Mouse (Mus musculus) hindbrain, embryonic 10.5 days (tissue): ENCODE data around the gene Caml. TPM values are rescaled to one million over a fixed set of nuclear protein-coding genes. Genes with fewer than 3 reads are reported as not detected.
"Not testable (repeated sequence)": the region's sequence is repeated elsewhere in the genome, so short reads cannot be mapped to it uniquely, and the experiment has no call there.

Experiments used
- DNase-seq: peaks from one replicate; pipeline ENCODE4 v3.0.0-alpha.2; 2017; ENCODE audit warnings: low spot score
- H3K27ac ChIP-seq: fragments of 300-500 bp; sonication (generic); 2 replicates; pipeline ENCODE4 v1.5.1; 2016; ENCODE audit warnings: mild to moderate bottlenecking, moderate library complexity
- H3K27me3 ChIP-seq: fragments of 300-500 bp; sonication (generic); 2 replicates; pipeline ENCODE4 v1.6.1; 2016; ENCODE audit warnings: mild to moderate bottlenecking; ENCODE audit not compliant: poor library complexity, insufficient read depth, severe bottlenecking
- H3K36me3 ChIP-seq: fragments of 300-500 bp; sonication (generic); 2 replicates; pipeline ENCODE4 v1.6.1; 2016; ENCODE audit warnings: mild to moderate bottlenecking, moderate library complexity
- H3K4me1 ChIP-seq: fragments of 300-500 bp; sonication (generic); replicated peaks from 2 replicates; pipeline ENCODE4 v1.6.1; 2016; ENCODE audit warnings: mild to moderate bottlenecking
- H3K4me3 ChIP-seq: fragments of 300-500 bp; sonication (generic); 2 replicates; pipeline ENCODE4 v1.5.1; 2016; ENCODE audit warnings: mild to moderate bottlenecking, moderate library complexity
- H3K9me3 ChIP-seq: fragments of 300-500 bp; sonication (generic); 2 replicates; pipeline ENCODE4 v1.6.1; 2016; ENCODE audit warnings: mild to moderate bottlenecking, moderate library complexity
- WGBS: fragments of 180-500 bp; shearing (Covaris S2); methylation state at CpG from one replicate; pipeline ENCODE4 v1.1.7; 2016; 5-methylcytosine and 5-hydroxymethylcytosine counted together
- polyA plus RNA-seq: library from polyadenylated mRNA; unstranded; fragments of >200 nt; fragmentation: Nextera tagmentation; extraction: Ambion mirVana; gene quantifications from 2 replicates; pipeline ENCODE4 v1.2.1, GENCODE M21; 2016

Caml gene
- polyA plus RNA-seq, 1 experiment from 2014 or later = 60.9 TPM

GRCm38 (mm10) chr13:55599566-55600540 lies 23.0 kb upstream of the Caml start, which contains the start of gene B4galt7:
TSS of gene B4galt7 (plus strand) at chr13:55599896.
- Histone ChIP-seq H3K36me3 (peaks cover 53% of the 10 kb centered on the region), H3K9me3 (no peaks in the 10 kb centered on the region), H3K27ac (peak within 1 kb of the TSS; percentile 88), H3K27me3 (no peaks in the 10 kb centered on the region), H3K4me3 (peak within 1 kb of the TSS; percentile 93), H3K4me1 (peaks cover 19% of the 10 kb centered on the region)
- DNase-seq = peak; percentile 82
- whole genome bisulfite sequencing = 10% methylated on average over 51 of the region's 51 CpGs

GRCm38 (mm10) chr13:55600657-55601056 lies 22.1 kb upstream of the Caml start:
- Histone ChIP-seq H3K36me3 (peaks cover 51% of the 10 kb centered on the region), H3K27ac (peak overlapping the region; percentile 88), H3K9me3 (no peaks in the 10 kb centered on the region), H3K4me3 (peak overlapping the region; percentile 93), H3K27me3 (no peaks in the 10 kb centered on the region), H3K4me1 (peaks cover 19% of the 10 kb centered on the region)
- no peak for DNase-seq
- WGBS = 29% methylated on average over 9 of the region's 9 CpGs

- DNase-seq = peak; percentile 83
- Histone ChIP-seq H3K4me3 (no peak overlapping the region), H3K9me3 (no peaks in the 10 kb centered on the region), H3K27ac (no peak overlapping the region), H3K4me1 (peaks cover 19% of the 10 kb centered on the region), H3K27me3 (no peaks in the 10 kb centered on the region), H3K36me3 (peaks cover 51% of the 10 kb centered on the region)
- WGBS = 10% methylated on average over 3 of the region's 3 CpGs
Measured at GRCm38 (mm10) chr13:55601611-55602010, 21.2 kb upstream of the Caml start.

GRCm38 (mm10) chr13:55604606-55605005 lies 18.2 kb upstream of the Caml start:
- H3K36me3 ChIP-seq = peaks cover 61% of the 10 kb centered on the region
- H3K27me3 ChIP-seq = no peaks in the 10 kb centered on the region
- DNase-seq = no peak
- no peaks in the 10 kb centered on the region for H3K9me3 ChIP-seq
- 87% methylated on average over 3 of the region's 3 CpGs for WGBS
- H3K4me3 ChIP-seq = no peak overlapping the region
- no peak overlapping the region for H3K27ac ChIP-seq
- H3K4me1 ChIP-seq = peaks cover 15% of the 10 kb centered on the region

- WGBS = 81% methylated on average over 10 of the region's 10 CpGs
- Histone ChIP-seq H3K4me3 (no peak overlapping the region), H3K36me3 (peaks cover 78% of the 10 kb centered on the region), H3K27me3 (no peaks in the 10 kb centered on the region), H3K9me3 (no peaks in the 10 kb centered on the region), H3K4me1 (no peaks in the 10 kb centered on the region), H3K27ac (no peak overlapping the region)
- no peak for DNase-seq
Measured at GRCm38 (mm10) chr13:55606899-55607623, 15.7 kb upstream of the Caml start.

GRCm38 (mm10) chr13:55607624-55608006 lies 15.2 kb upstream of the Caml start:
- no peak for DNase-seq
- Histone ChIP-seq H3K4me3 (no peak overlapping the region), H3K4me1 (no peaks in the 10 kb centered on the region), H3K27ac (no peak overlapping the region), H3K9me3 (no peaks in the 10 kb centered on the region), H3K36me3 (peaks cover 79% of the 10 kb centered on the region), H3K27me3 (no peaks in the 10 kb centered on the region)
- 84% methylated on average over 2 of the region's 2 CpGs for WGBS

GRCm38 (mm10) chr13:55611996-55612395 lies 10.8 kb upstream of the Caml start:
- no peaks in the 10 kb centered on the region for H3K9me3 ChIP-seq
- no peak overlapping the region for H3K27ac ChIP-seq
- no peak for DNase-seq
- no peaks in the 10 kb centered on the region for H3K4me1 ChIP-seq
- H3K4me3 ChIP-seq = no peak overlapping the region
- H3K36me3 ChIP-seq = peaks cover 49% of the 10 kb centered on the region
- 86% methylated on average over 7 of the region's 7 CpGs for WGBS
- no peaks in the 10 kb centered on the region for H3K27me3 ChIP-seq

- WGBS = 49% methylated on average over 5 of the region's 5 CpGs
- peaks cover 34% of the 10 kb centered on the region for H3K36me3 ChIP-seq
Measured at GRCm38 (mm10) chr13:55613471-55613870, 9.3 kb upstream of the Caml start.

GRCm38 (mm10) chr13:55619328-55619727 lies 3.5 kb upstream of the Caml start:
- Histone ChIP-seq H3K4me1 (peaks cover 17% of the 10 kb centered on the region), H3K36me3 (peaks cover under 1% of the 10 kb centered on the region; the same call in 1 of the 2 replicates), H3K4me3 (no peak overlapping the region), H3K27me3 (no peaks in the 10 kb centered on the region), H3K9me3 (no peaks in the 10 kb centered on the region), H3K27ac (no peak overlapping the region)
- WGBS = 94% methylated on average over 4 of the region's 4 CpGs
- DNase-seq = no peak

More at GRCm38 (mm10) chr13:55613471-55613870, 9.3 kb upstream of the Caml start:
- Histone ChIP-seq H3K4me1 (no peaks in the 10 kb centered on the region), H3K9me3 (no peaks in the 10 kb centered on the region), H3K27me3 (no peaks in the 10 kb centered on the region), H3K4me3 (no peak overlapping the region), H3K27ac (no peak overlapping the region)
- DNase-seq = no peak

GRCm38 (mm10) chr13:55620275-55620674 lies 2.5 kb upstream of the Caml start:
- no peak for DNase-seq
- H3K9me3 ChIP-seq = no peaks in the 10 kb centered on the region
- H3K27me3 ChIP-seq = no peaks in the 10 kb centered on the region
- H3K4me3 ChIP-seq = no peak overlapping the region
- H3K36me3 ChIP-seq = peaks cover 8% of the 10 kb centered on the region
- WGBS = 84% methylated on average over 2 of the region's 2 CpGs
- H3K27ac ChIP-seq = no peak overlapping the region
- H3K4me1 ChIP-seq = peaks cover 23% of the 10 kb centered on the region

- peak overlapping the region; percentile 72 for H3K4me3 ChIP-seq
- not testable (repeated sequence) for H3K27me3 ChIP-seq, DNase-seq, H3K9me3 ChIP-seq
- peaks cover 23% of the 10 kb centered on the region for H3K4me1 ChIP-seq
- WGBS = 27% methylated on average over 20 of the region's 20 CpGs
- peaks cover 25% of the 10 kb centered on the region for H3K36me3 ChIP-seq
- H3K27ac ChIP-seq = peak overlapping the region; percentile 97
Measured at GRCm38 (mm10) chr13:55622156-55622648, 603 bp upstream of the Caml start.

GRCm38 (mm10) chr13:55634639-55635127 lies 11.9 kb downstream of the Caml start, which contains the start of gene Ddx46:
TSS of gene Ddx46 (plus strand) at chr13:55635027.
- 6% methylated on average over 30 of the region's 30 CpGs for WGBS
- H3K4me1 ChIP-seq = peaks cover 22% of the 10 kb centered on the region
- H3K4me3 ChIP-seq = peak within 1 kb of the TSS; percentile 100
- H3K27me3 ChIP-seq = no peaks in the 10 kb centered on the region
- H3K36me3 ChIP-seq = peaks cover 65% of the 10 kb centered on the region
- H3K9me3 ChIP-seq = no peaks in the 10 kb centered on the region
- peak; percentile 92 for DNase-seq
- H3K27ac ChIP-seq = peak within 1 kb of the TSS; percentile 93
